In genomic region chr2:110319266-110319665, GRCm38 (mm10) we compare ENCODE assay signal across 21 mouse cellular contexts. TPM values are rescaled to one million over a fixed set of nuclear protein-coding genes. Genes with fewer than 3 reads are reported as not detected.
A peak's percentile ranks its signal among the peaks of the same experiment; 100 is the strongest.
DNase-seq lines count a peak whose midpoint lies in the region; ATAC-seq and TF ChIP-seq lines count a peak whose summit lies in the region.
"Had no signal": no experiment of that assay in that cellular context is flagged by ENCODE, and none has a peak within 500 bp of the region (broad histone marks: within the 10 kb centered on the region; RNA-seq: fewer than 3 reads in every experiment).

No protein-coding gene starts in this region.

- no peak overlapping the region for H3K9ac ChIP-seq in liver, adult 2 months (ENCODE audit: low read depth, low read length)
- H3K9ac ChIP-seq in liver, embryonic 12.5 days, result no peak overlapping the region
- H3K9ac ChIP-seq in liver, postnatal 0 days (replicated peaks), result no peak overlapping the region

- H3K4me1 ChIP-seq in liver, adult 2 months (ENCODE audit: control insufficient read depth, insufficient read depth, low read length), result peaks cover 11% of the 10 kb centered on the region
- H3K4me1 ChIP-seq in liver, embryonic 12.5 days, result no peaks in the 10 kb centered on the region
- peaks cover 3% of the 10 kb centered on the region for H3K4me1 ChIP-seq in liver, postnatal 0 days (ENCODE audit: insufficient read depth)

- no peaks in the 10 kb centered on the region for H3K27me3 ChIP-seq in liver, adult 2 months (ENCODE audit: control insufficient read depth, insufficient read depth, low read length)
- H3K27me3 ChIP-seq in liver, embryonic 12.5 days (replicated peaks), result no peaks in the 10 kb centered on the region
- H3K27me3 ChIP-seq in liver, postnatal 0 days (ENCODE audit: insufficient read depth, low read length), result no peaks in the 10 kb centered on the region
- H3K27me3 ChIP-seq: CH12.LX, Patski had no signal

- ATAC-seq in liver, embryonic 12.5 days, result no peak
- peak; percentile 50; the same call in 1 of the 2 replicates for ATAC-seq in liver, postnatal 0 days
- ATAC-seq: activated CD4-positive, CD25-positive, alpha-beta regulatory T cell, adult 4 months; CD4-positive, CD25-positive, alpha-beta regulatory T cell, adult 4 months; Patski had no signal

- H3K4me3 ChIP-seq in liver, adult 2 months (ENCODE audit: insufficient read depth, low read depth, low read length), result no peak overlapping the region
- no peak overlapping the region for H3K4me3 ChIP-seq in liver, embryonic 12.5 days
- no peak overlapping the region for H3K4me3 ChIP-seq in liver, postnatal 0 days (ENCODE audit: low read depth, low read length)

- no peak for TF ChIP-seq POLR2A in liver, adult 2 months (IDR thresholded peaks at IDR 0.05; ENCODE audit: extremely low read depth, insufficient read depth, low read length)

- no peaks in the 10 kb centered on the region for H3K79me2 ChIP-seq in liver, adult 2 months (ENCODE audit: control insufficient read depth, insufficient read depth, low read length)

- H3K27ac ChIP-seq in liver, adult 2 months (replicated peaks; ENCODE audit: insufficient read depth, low read depth, low read length), result peak overlapping the region; percentile 72
- H3K27ac ChIP-seq in liver, embryonic 12.5 days, result no peak overlapping the region
- peak overlapping the region; percentile 18; the same call in 1 of the 2 replicates for H3K27ac ChIP-seq in liver, postnatal 0 days (ENCODE audit: low read depth)

- DNase-seq in liver, adult 2 months (ENCODE audit: extremely low read depth, low read depth, low spot score), result peak; percentile 91
- no peak for DNase-seq in liver, postnatal 0 days
- no peak for DNase-seq in liver
- DNase-seq: adrenal gland, adult 2 months; adrenal gland, adult 8-10 months; adrenal gland, postnatal 14 days; adrenal gland, postnatal 25 days; B cell, adult 2 months; cerebellum, adult 11 months; cerebellum, adult 11-12 months; cerebellum, adult 18-20 months had no signal

- H3K36me3 ChIP-seq in liver, adult 2 months (ENCODE audit: control insufficient read depth, insufficient read depth, low read length), result no peaks in the 10 kb centered on the region
- no peaks in the 10 kb centered on the region for H3K36me3 ChIP-seq in liver, embryonic 12.5 days
- H3K36me3 ChIP-seq in liver, postnatal 0 days (replicated peaks; ENCODE audit: insufficient read depth, low read length), result no peaks in the 10 kb centered on the region
- H3K36me3 ChIP-seq: G1E had no signal

- TF ChIP-seq EP300 in liver, postnatal 0 days (IDR thresholded peaks at IDR 0.05; ENCODE audit: low read depth), result no peak

- 22% methylated on average over 1 of the region's 1 CpGs for WGBS in liver, adult 2 months
- WGBS in liver, embryonic 12.5 days (ENCODE audit: insufficient replicate concordance), result 37% methylated on average over 1 of the region's 1 CpGs
- WGBS in liver, postnatal 0 days (ENCODE audit: insufficient replicate concordance), result 39% methylated on average over 1 of the region's 1 CpGs

- H3K4me2 ChIP-seq in liver, embryonic 12.5 days, result no peak overlapping the region
- no peak overlapping the region for H3K4me2 ChIP-seq in liver, postnatal 0 days (ENCODE audit: low read depth, low read length)

- no peak for TF ChIP-seq CTCF in liver, adult 2 months (IDR thresholded peaks at IDR 0.05; ENCODE audit: low read depth, low read length)
- no peak for TF ChIP-seq CTCF in liver, postnatal 0 days (IDR thresholded peaks at IDR 0.05; ENCODE audit: low read depth)

- H3K9me3 ChIP-seq in liver, embryonic 12.5 days (replicated peaks), result no peaks in the 10 kb centered on the region
- H3K9me3 ChIP-seq in liver, postnatal 0 days (ENCODE audit: low read length), result no peaks in the 10 kb centered on the region
- H3K9me3 ChIP-seq: G1E had no signal

RNA-seq across cellular contexts. Expression of gene Bbox1, which starts 4.9 kb away (rescaled TPM):
- 112 and 168 TPM in 2 replicates for total RNA-seq in liver, adult 2 months (2014; rRNA removed)
- polyA plus RNA-seq in liver, adult 2 months (2012; rRNA removed), result 37.7 and 42.4 TPM in 2 replicates
- polyA plus RNA-seq in liver, embryonic 12.5 days (2016; fragmentation: Nextera tagmentation; extraction: Ambion mirVana), result 1.2 and 1.9 TPM in 2 replicates
- polyA plus RNA-seq in liver, postnatal 0 days (2015; fragmentation: Nextera tagmentation; extraction: Ambion mirVana), result 26.1 and 28.9 TPM in 2 replicates
- total RNA-seq: adrenal gland, adult 8-10 months; adrenal gland, postnatal 25 days; adrenal gland, postnatal 36 days; CH12.LX; ES-E14; MEL had no signal
- polyA plus RNA-seq: adrenal gland, adult 2 months; C2C12; CD4-positive, CD25-positive, alpha-beta regulatory T cell, adult 4 months; G1E; Patski had no signal

RNA-seq across cellular contexts. Expression of gene Fibin, which starts 43.7 kb away (rescaled TPM):
- total RNA-seq in liver, adult 2 months (2014; rRNA removed), result 1.0 and 1.1 TPM in 2 replicates
- polyA plus RNA-seq in liver, adult 2 months (2012; rRNA removed), result 0.37 and 0.38 TPM in 2 replicates
- 1.4 and 1.6 TPM in 2 replicates for polyA plus RNA-seq in liver, embryonic 12.5 days (2016; fragmentation: Nextera tagmentation; extraction: Ambion mirVana)
- polyA plus RNA-seq in liver, postnatal 0 days (2015; fragmentation: Nextera tagmentation; extraction: Ambion mirVana), result 0.36 and 0.64 TPM in 2 replicates
- total RNA-seq: CH12.LX, ES-E14, G1E, MEL had no signal
- polyA plus RNA-seq: activated CD4-positive, CD25-positive, alpha-beta regulatory T cell, adult 4 months; CD4-positive, CD25-positive, alpha-beta regulatory T cell, adult 4 months; G1E; Patski had no signal
